ENCODE assay signal across 10 mouse cellular contexts in genomic region chrX:72275372-72275663, GRCm38 (mm10). TPM values are rescaled to one million over a fixed set of nuclear protein-coding genes. Genes with fewer than 3 reads are reported as not detected.
A peak's percentile ranks its signal among the peaks of the same experiment; 100 is the strongest.
DNase-seq lines count a peak whose midpoint lies in the region; ATAC-seq and TF ChIP-seq lines count a peak whose summit lies in the region.
"Had no signal": no experiment of that assay in that cellular context is flagged by ENCODE, and none has a peak within 500 bp of the region (broad histone marks: within the 10 kb centered on the region; RNA-seq: fewer than 3 reads in every experiment).

No protein-coding gene starts in this region.

- H3K27ac ChIP-seq in heart, postnatal 0 days (ENCODE audit: low read depth) = no peak overlapping the region
- no peak overlapping the region for H3K27ac ChIP-seq in midbrain, embryonic 11.5 days (ENCODE audit: low read depth, low read length)

- H3K4me1 ChIP-seq in heart, postnatal 0 days (ENCODE audit: control insufficient read depth, insufficient read depth) = no peaks in the 10 kb centered on the region
- no peaks in the 10 kb centered on the region for H3K4me1 ChIP-seq in midbrain, embryonic 11.5 days (ENCODE audit: control insufficient read depth, insufficient read depth, low read length)

- DNase-seq in heart, adult 18-20 months = peak; percentile 4 to 6
- DNase-seq in heart, postnatal 25 days (ENCODE audit: low spot score) = no peak
- peak; percentile 62 for DNase-seq in adipocyte (ENCODE audit: low spot score)
- DNase-seq in heart, postnatal 0 days (ENCODE audit: low spot score) = peak; percentile 9
- DNase-seq in midbrain, embryonic 11.5 days (ENCODE audit: low spot score, missing footprints) = peak; percentile 76
- DNase-seq in spleen, postnatal 4 days (ENCODE audit: low spot score in 2 of 2) = no peak
- DNase-seq in cerebellum, adult 9-11 months = no peak
- no peak for DNase-seq in left cerebral cortex, postnatal 25 days (ENCODE audit: low spot score in 2 of 2)
- DNase-seq: B cell, adult 2 months had no signal

- no peak overlapping the region for H3K9ac ChIP-seq in heart, postnatal 0 days (replicated peaks; ENCODE audit: low read depth, low read length)
- no peak overlapping the region for H3K9ac ChIP-seq in midbrain, embryonic 11.5 days (ENCODE audit: low read length)

- no peak for TF ChIP-seq EP300 in heart, postnatal 0 days (IDR thresholded peaks at IDR 0.05; ENCODE audit: low read depth)

- 0 out of 2 replicates have a peak, but pooled peaks have one; percentile 17 for ATAC-seq in heart, postnatal 0 days (ENCODE audit: insufficient read depth, low read depth)
- ATAC-seq in midbrain, embryonic 11.5 days (ENCODE audit: low FRiP score) = no peak; the same call in 1 of the 2 replicates

- peak overlapping the region; percentile 61; the same call in 1 of the 2 replicates for H3K4me2 ChIP-seq in heart, postnatal 0 days (ENCODE audit: low read depth, low read length)
- H3K4me2 ChIP-seq in midbrain, embryonic 11.5 days = peak overlapping the region; percentile 58

- no peaks in the 10 kb centered on the region for H3K27me3 ChIP-seq in heart, postnatal 0 days (ENCODE audit: control insufficient read depth, insufficient read depth, low read length)
- no peaks in the 10 kb centered on the region for H3K27me3 ChIP-seq in midbrain, embryonic 11.5 days (ENCODE audit: control insufficient read depth, insufficient read depth, low read length)

- no peak overlapping the region for H3K4me3 ChIP-seq in heart, postnatal 0 days (ENCODE audit: low read depth, low read length)
- no peak overlapping the region for H3K4me3 ChIP-seq in midbrain, embryonic 11.5 days (ENCODE audit: low read depth, low read length)

- intact Hi-C loops in heart, postnatal 25 days (cut with DNase I) = no loop called here
- intact Hi-C loops in left cerebral cortex, postnatal 25 days (cut with DNase I) = no loop called here

- 78% methylated on average over 1 of the region's 1 CpGs for WGBS in heart, postnatal 0 days
- WGBS in midbrain, embryonic 11.5 days = 81% methylated on average over 1 of the region's 1 CpGs

- no peaks in the 10 kb centered on the region for H3K9me3 ChIP-seq in heart, postnatal 0 days (replicated peaks; ENCODE audit: control insufficient read depth, low read length)
- no peaks in the 10 kb centered on the region for H3K9me3 ChIP-seq in midbrain, embryonic 11.5 days (ENCODE audit: control insufficient read depth, low read length)

- no peak for TF ChIP-seq CTCF in heart, postnatal 0 days (IDR thresholded peaks at IDR 0.05; ENCODE audit: low read depth)

- H3K36me3 ChIP-seq in heart, postnatal 0 days (replicated peaks; ENCODE audit: control insufficient read depth, insufficient read depth, low read length) = no peaks in the 10 kb centered on the region
- H3K36me3 ChIP-seq in midbrain, embryonic 11.5 days (ENCODE audit: control insufficient read depth, insufficient read depth, low read length) = no peaks in the 10 kb centered on the region

RNA-seq across cellular contexts. Expression of gene Gabre, which starts 0.7 kb away (rescaled TPM):
- total RNA-seq in heart, adult 18-20 months (2021) = under 1 TPM; 0.35 to 0.59 TPM
- under 1 TPM; 0.42 to 0.99 TPM for total RNA-seq in heart, postnatal 25 days (2021)
- total RNA-seq in heart, postnatal 0 days (2014; rRNA removed; ENCODE audit: low replicate concordance) = 1.3 and 8.7 TPM in 2 replicates
- polyA plus RNA-seq in heart, postnatal 0 days (2015; fragmentation: Nextera tagmentation; extraction: Ambion mirVana) = 0.33 and 0.58 TPM in 2 replicates
- 0.29 TPM in 2 replicates for polyA plus RNA-seq in midbrain, embryonic 11.5 days (2014; fragmentation: Nextera tagmentation; extraction: Ambion mirVana)
- under 1 TPM; 0.37 to 0.41 TPM for total RNA-seq in left cerebral cortex, postnatal 25 days (2021)

RNA-seq across cellular contexts. Expression of gene Magea4, which starts 53.5 kb away (rescaled TPM):
- not detected for total RNA-seq in heart, adult 18-20 months (2021)
- not detected for total RNA-seq in heart, postnatal 25 days (2021)
- not detected in 2 replicates for total RNA-seq in heart, postnatal 0 days (2014; rRNA removed; ENCODE audit: low replicate concordance)
- not detected in 2 replicates for polyA plus RNA-seq in heart, postnatal 0 days (2015; fragmentation: Nextera tagmentation; extraction: Ambion mirVana)
- not detected in 2 replicates for polyA plus RNA-seq in midbrain, embryonic 11.5 days (2014; fragmentation: Nextera tagmentation; extraction: Ambion mirVana)
- total RNA-seq in left cerebral cortex, postnatal 25 days (2021) = not detected
- total RNA-seq: layer of hippocampus, postnatal 10 days had no signal

Comparison
In these comparisons a context has a peak if more than half of its experiments do, and no peak if none do; other contexts are left out.
1. DNase-seq: peak in heart, adult 18-20 months (2 of 2), adipocyte (single experiment), heart, postnatal 0 days (single experiment) and midbrain, embryonic 11.5 days (single experiment); none in heart, postnatal 25 days (single experiment), spleen, postnatal 4 days (0 of 2), cerebellum, adult 9-11 months (single experiment) and left cerebral cortex, postnatal 25 days (0 of 2).